Mouse (Mus musculus): ENCODE results near the gene Fut8.

DNA sequence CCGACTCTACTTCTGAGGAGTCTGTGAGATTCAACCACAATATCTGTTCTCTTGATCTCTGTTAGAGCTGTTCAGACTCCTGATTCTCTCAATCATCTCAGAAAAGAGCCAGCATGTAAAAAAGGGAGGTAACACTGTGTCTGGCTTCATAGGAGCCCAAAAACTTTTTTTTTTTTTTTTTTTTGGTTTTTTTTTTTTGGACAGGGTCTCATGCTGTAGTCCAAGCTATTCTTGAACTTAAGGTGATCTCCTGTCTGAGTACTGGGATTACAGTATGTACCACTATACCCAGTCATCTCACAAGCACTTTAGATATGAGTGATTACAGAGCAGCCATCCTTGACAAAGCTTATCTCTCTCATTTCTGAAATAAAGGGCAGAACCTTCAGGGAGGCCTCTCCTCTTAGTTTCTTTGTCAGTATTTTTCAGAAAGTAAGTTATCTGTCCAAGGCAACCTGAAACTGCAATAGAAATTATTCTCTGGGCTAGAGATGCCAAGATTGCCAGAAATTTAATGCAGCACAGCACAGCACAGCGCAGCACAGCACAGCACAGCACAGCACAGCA lies 41.3 kb upstream of the Fut8 start:
- TF ChIP-seq POLR2AphosphoS2 (IDR thresholded peaks at IDR 0.05; ENCODE audit: insufficient read length, low read depth) (no peak), SRF (IDR thresholded peaks at IDR 0.05; ENCODE audit: control insufficient read depth, insufficient read length, low read depth) (no peak), POLR2A (IDR thresholded peaks at IDR 0.05; ENCODE audit: insufficient read length, low read depth) (no peak)

Data from myocyte (in vitro differentiated cells).